Mouse (Mus musculus): Measurements from ENCODE around the gene Vmn2r48. TPM values are rescaled to one million over a fixed set of nuclear protein-coding genes. Genes with fewer than 3 reads are reported as not detected.
"Not testable (repeated sequence)": the region's sequence is repeated elsewhere in the genome, so short reads cannot be mapped to it uniquely, and the experiment has no call there.

The Vmn2r48 gene
- total RNA-seq (2021), result not detected

DNA sequence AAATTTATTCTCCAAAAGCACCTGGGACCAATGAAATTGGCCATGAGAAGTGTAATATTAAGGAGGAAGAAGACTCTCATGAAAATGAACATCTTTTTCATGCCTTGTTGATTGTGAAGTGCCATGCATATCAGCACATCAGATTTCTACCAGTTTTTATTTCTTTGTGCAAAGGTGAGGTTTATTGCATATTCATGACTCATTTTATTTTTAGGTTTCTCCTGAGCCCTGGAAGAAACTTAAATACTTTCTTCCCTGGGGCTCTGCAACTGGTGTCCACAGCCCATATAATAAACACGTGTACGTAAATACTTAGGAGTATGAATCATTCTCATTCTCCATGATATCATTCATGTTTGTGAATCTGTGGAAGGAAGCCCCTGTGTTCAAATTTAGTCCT is at the start of gene Vmn2r48:
Vmn2r48 (minus strand) TSS at position 101 of the 400 bp plus-strand sequence.
- intact Hi-C loops (cut with DNase I); DNase-seq: not testable (repeated sequence)

DNA sequence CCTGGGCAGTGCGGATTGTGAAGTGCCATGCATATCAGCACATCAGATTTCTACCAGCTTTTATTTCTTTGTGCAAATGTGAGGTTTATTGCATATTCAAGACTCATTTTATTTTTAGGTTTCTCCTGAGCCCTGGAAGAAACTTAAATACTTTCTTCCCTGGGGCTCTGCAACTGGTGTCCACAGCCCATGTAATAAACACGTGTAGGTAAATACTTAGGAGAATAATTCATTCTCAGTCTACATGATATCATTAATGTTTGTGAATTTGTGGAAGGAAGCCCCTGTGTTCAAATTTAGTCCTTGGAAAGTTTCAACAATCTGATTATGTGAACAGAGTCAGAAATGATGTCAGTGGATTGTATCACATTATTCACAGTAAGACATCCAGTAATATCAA is 38.8 kb upstream of the Vmn2r48 start, which contains the start of gene Vmn2r49:
Vmn2r49 (minus strand) TSS at position 101 of the 400 bp plus-strand sequence.
- DNase-seq; intact Hi-C loops (cut with DNase I): not testable (repeated sequence)

Other genes starting within 250 kb of the Vmn2r48 start
- not detected for gene Vmn2r46, start 183.0 kb downstream of the Vmn2r48 start, total RNA-seq (2021)
- not detected for gene Vmn2r47, start 112.3 kb downstream of the Vmn2r48 start, total RNA-seq (2021)
- gene Vmn2r49, start 38.7 kb upstream of the Vmn2r48 start, total RNA-seq (2021), result not detected
- not detected for gene Vmn2r50, start 99.7 kb upstream of the Vmn2r48 start, total RNA-seq (2021)
- gene Vmn2r51, start 152.2 kb upstream of the Vmn2r48 start, total RNA-seq (2021), result not detected
- gene Vmn2r52, start 223.0 kb upstream of the Vmn2r48 start, total RNA-seq (2021), result not detected

Measured in heart, postnatal 36 days (tissue).